Mouse (Mus musculus) gonadal fat pad, adult 2 months (tissue): ENCODE data around the gene Nop2. TPM values are rescaled to one million over a fixed set of nuclear protein-coding genes. Genes with fewer than 3 reads are reported as not detected.

ENCODE experiments used
- DNase-seq: peaks from one replicate; pipeline ENCODE4 v3.0.0-alpha.2; 2012; ENCODE audit warnings: low read depth
- polyA plus RNA-seq: library from polyadenylated mRNA; depleted of rRNA; stranded (reverse); fragments of >200 nt; gene quantifications from 2 replicates; pipeline ENCODE4 v1.2.3, GENCODE M21; 2012; rRNA removed

Nop2 gene
- 13.3 and 14.0 TPM in 2 replicates for polyA plus RNA-seq

- DNase-seq: no peak
Observed at GRCm38 (mm10) chr6:125131302-125132156, at the start of gene Nop2. Gene Nop2 (plus strand): TSS chr6:125131909.

- DNase-seq: no peak
Observed at GRCm38 (mm10) chr6:125082801-125083386, 48.8 kb upstream of the Nop2 start.

GRCm38 (mm10) chr6:125084424-125084823, 47.3 kb upstream of the Nop2 start:
- DNase-seq: no peak

- DNase-seq: no peak
Observed at GRCm38 (mm10) chr6:125087937-125088336, 43.8 kb upstream of the Nop2 start.

- no peak for DNase-seq
Observed at GRCm38 (mm10) chr6:125088561-125089321, 43.0 kb upstream of the Nop2 start.

- no peak for DNase-seq
Observed at GRCm38 (mm10) chr6:125089521-125090321, 42.0 kb upstream of the Nop2 start.

GRCm38 (mm10) chr6:125090341-125091085, 41.2 kb upstream of the Nop2 start:
- no peak for DNase-seq

- no peak for DNase-seq
Observed at GRCm38 (mm10) chr6:125092372-125092771, 39.3 kb upstream of the Nop2 start.

- no peak for DNase-seq
Observed at GRCm38 (mm10) chr6:125094843-125095242, 36.9 kb upstream of the Nop2 start.

- DNase-seq: no peak
Observed at GRCm38 (mm10) chr6:125095391-125096278, 36.1 kb upstream of the Nop2 start, which contains the start of gene Chd4. Gene Chd4 (plus strand): TSS chr6:125095981.

- no peak for DNase-seq
Observed at GRCm38 (mm10) chr6:125096279-125096596, 35.5 kb upstream of the Nop2 start.

- no peak for DNase-seq
Observed at GRCm38 (mm10) chr6:125096597-125097345, 34.9 kb upstream of the Nop2 start.

- no peak for DNase-seq
Observed at GRCm38 (mm10) chr6:125097346-125097689, 34.4 kb upstream of the Nop2 start.

- no peak for DNase-seq
Observed at GRCm38 (mm10) chr6:125097951-125098350, 33.8 kb upstream of the Nop2 start.

GRCm38 (mm10) chr6:125098513-125098912, 33.2 kb upstream of the Nop2 start:
- no peak for DNase-seq

GRCm38 (mm10) chr6:125099421-125099971, 32.2 kb upstream of the Nop2 start:
- DNase-seq: no peak

GRCm38 (mm10) chr6:125101444-125101843, 30.3 kb upstream of the Nop2 start:
- no peak for DNase-seq

GRCm38 (mm10) chr6:125104223-125104622, 27.5 kb upstream of the Nop2 start:
- DNase-seq: no peak

GRCm38 (mm10) chr6:125107705-125108104, 24.0 kb upstream of the Nop2 start:
- no peak for DNase-seq
